Mouse (Mus musculus) neutrophil, adult 5-6 weeks (primary cell): ENCODE data around the gene Fam71a. TPM values are rescaled to one million over a fixed set of nuclear protein-coding genes. Genes with fewer than 3 reads are reported as not detected.

ENCODE experiments used
- ATAC-seq: fragments of 151-379, 151-347 bp; 2 replicates; pipeline ENCODE4 v1.8.0; 2017; ENCODE audit warnings: mild to moderate bottlenecking, moderate TSS enrichment; ENCODE audit not compliant: insufficient number of reproducible peaks, poor library complexity, low FRiP score, severe bottlenecking; ENCODE audit errors: extremely low read depth
- total RNA-seq: library from RNA; stranded (forward); fragments of 200-1000 nt; gene quantifications from 2 replicates; pipeline ENCODE4 v1.2.3, GENCODE M21; 2017

Fam71a gene
- 10.4 and 13.8 TPM in 2 replicates for total RNA-seq

DNA sequence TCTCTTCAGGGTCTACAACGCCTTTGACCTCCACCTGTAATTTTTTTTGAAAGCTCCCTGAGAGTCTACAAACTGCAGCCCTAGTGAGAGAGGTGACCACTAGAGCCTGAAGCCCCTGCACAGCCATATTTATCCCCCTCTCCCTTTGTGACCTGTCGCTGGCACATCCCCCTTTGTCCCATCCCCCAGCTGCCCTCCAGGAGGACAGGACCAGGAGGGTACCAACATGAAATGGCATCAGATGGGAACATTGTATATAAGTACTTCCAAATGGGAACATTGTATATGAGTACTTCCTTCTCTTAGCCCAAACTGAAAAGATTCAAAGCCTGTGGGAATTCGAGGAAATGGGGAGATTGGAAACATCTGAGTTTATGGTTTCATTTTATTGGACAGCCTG is at the start of gene Fam71a:
Gene Fam71a, minus strand, starts transcription at position 101 of the 400 bp plus-strand sequence.
- no peak for ATAC-seq

DNA sequence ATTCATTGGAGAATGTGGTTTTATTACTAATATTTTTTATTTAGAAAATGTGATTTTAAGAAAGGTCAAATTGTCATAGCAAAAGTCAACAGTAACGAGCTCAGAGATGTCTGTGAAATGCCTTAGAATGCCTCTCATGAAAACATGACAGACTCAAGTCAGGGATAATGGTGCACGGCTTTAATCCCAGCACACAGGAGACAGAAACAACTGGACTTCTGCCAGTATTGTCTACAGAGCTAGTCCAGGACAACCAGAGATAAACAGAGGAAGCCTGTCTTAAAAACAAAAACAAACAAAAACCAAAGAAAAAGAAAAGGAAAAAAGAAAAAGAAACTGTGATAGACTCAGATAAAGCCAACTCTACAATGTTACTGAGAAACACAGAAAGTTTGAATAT is 46.5 kb upstream of the Fam71a start:
- ATAC-seq: no peak

DNA sequence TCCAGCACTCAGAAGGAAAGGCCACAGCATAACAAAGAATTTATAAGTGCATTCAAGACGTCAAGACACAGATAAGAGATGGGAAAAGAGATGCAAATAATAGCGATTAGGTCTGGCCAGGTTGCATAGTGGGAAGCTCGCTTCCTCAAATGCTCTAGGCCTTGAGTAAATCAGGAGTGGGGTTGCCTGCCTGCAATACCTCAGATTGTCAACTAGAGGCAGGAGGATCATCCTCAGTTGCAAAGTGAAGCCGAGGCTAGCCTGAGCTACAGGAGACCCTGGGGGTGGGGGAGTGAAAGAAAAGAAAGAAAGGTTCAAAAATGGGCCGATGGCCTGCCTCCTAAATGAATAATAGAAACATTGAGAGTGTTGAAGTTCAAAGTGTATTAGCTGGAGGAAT is 41.2 kb upstream of the Fam71a start:
- ATAC-seq: no peak

DNA sequence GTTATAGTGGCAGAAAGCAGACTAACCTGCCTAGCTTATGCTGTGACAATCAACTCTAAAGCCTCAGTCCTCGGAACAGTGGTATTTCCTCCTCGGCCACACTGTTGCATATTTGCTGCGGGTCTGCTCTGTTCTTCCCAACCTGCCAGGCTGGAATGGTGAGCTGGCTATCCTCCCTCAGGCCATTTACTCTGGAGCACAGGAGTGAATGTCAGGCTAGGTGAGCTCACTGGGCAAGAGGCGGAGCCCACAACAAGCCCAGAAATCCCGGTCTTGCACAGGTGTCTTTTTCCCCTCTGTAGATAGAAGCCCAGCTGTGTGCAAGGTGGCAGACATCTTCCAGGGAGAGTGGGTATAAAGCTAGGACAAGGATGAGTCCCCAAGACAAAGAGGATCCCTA is 40.3 kb upstream of the Fam71a start:
- no peak for ATAC-seq

DNA sequence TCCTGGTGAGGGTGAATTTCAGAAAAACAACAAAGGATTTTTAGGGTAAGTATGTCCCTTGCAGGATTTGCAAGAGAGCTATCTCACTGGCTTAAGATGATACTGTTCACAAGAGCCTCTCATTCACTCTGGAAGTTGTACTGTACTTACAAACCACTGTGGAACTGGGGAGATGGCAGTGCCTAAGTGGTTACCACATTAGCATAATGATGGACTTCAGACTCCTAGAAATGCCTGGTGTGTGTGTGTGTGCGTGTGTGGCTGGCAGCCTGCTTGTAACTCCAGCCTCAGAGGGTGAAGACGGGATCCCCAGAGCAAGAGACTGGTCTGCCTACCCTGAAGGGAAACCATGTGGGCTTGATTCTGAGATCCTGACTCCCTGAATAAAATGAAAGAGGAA is 38.9 kb upstream of the Fam71a start:
- ATAC-seq: no peak

DNA sequence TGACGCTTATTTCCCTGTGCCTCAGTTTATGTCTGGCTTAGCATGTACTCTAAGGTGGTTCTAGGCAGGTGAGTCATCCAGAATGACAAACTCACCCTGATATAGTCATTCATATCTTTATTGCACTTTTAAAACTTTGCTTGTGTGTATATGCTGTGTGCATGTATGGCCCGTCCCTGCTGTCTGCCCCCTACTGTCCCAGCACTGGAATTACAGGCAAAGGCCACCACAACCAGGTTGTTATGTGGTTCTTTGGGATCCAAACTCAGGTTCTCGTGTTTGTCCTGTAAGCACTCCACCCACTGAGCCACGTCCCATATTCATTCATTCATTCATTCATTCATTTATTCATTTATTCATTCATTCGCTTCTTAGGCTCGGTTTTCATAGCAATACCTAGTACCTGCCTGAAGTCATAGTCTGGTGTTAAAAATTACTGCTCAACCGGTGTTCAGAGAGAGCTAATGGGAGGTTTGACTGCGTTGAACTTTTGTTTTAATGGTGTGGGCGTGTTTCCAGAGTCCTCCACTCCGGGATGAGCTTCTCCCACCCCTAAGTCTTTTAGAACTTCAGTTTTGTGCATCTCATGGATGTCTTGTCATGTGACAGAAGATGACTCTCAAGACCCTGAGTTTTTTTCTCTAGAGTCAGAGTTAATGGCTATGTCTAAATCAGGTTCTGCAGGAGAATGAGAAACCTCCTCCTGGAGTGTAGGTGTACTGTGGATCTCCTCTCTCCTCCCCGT is 37.8 kb upstream of the Fam71a start:
- no peak for ATAC-seq

DNA sequence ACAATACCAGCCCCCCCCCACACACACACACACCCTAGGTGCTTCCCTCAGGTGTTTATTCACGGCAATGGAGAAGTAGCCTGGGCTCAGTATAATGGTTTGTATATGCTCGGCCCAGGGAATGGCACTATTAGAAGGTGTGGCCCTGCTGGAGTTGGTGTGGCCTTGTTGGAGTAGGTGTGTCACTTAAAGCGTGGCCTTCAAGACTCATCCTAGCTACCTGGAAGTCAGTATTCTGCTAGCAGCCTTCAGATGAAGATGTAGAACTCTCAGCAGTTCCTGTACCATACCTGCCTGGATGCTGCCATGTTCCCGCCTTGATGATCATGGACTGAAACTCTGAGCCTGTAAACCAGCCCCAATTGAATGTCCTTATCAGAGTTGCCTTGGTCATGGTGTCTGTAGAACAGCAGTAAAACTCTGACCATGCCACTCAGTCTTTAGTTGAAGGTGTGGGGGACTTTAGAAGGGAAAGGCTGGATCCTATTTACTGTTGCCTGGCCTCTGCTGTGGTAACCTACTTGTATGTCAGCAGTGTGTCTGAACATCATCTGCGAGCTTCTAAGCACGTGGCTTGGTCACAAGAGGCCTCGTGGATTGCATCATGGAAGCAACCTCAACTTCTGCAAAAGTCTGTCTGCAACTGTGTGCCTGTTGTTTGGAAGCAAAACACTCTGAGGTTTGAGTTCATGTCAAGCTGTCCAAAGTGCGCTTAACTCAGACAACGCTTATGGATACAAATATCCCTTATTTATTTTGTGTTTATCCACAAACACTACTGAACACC is 36.4 kb upstream of the Fam71a start:
- ATAC-seq: peak; percentile 84

DNA sequence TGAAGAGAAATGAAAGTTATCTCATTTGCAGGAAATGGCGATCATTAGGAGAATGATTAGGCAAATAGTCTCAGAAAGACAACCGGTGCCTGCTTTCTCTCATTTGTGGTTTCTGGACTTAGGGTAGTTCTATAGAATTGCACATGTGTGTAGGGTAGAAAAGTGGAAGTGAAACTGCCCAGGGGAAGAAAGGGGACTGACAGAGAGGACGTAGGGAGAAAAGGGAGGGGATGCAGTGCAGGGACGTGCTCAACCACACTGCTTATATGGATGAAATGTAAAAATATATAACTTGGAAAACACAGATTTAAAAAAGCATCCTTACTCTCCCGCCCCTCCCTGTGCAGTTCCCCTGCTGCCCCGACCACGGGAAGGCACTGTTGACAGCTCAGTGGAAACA is 33.3 kb upstream of the Fam71a start:
- ATAC-seq: peak; percentile 44

DNA sequence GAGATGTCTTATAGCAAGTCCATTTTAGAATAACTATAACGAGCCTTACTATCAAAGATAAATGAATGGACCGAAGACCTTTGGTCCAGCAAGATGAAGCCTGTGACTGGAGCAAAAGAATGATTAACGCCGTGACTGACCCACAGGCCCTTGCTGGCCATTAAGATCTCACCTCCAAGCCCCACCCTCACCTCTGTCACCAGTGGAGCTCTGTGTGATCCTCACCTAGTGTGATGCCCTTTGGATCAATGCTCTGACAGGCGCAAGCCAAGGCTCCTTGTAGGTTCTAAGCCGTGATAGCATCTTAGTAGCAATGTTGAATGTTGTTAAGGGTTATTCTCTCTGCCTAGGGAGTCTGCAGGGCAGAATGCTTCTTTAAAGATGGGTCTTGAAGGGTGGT is 31.4 kb upstream of the Fam71a start:
- no peak for ATAC-seq

DNA sequence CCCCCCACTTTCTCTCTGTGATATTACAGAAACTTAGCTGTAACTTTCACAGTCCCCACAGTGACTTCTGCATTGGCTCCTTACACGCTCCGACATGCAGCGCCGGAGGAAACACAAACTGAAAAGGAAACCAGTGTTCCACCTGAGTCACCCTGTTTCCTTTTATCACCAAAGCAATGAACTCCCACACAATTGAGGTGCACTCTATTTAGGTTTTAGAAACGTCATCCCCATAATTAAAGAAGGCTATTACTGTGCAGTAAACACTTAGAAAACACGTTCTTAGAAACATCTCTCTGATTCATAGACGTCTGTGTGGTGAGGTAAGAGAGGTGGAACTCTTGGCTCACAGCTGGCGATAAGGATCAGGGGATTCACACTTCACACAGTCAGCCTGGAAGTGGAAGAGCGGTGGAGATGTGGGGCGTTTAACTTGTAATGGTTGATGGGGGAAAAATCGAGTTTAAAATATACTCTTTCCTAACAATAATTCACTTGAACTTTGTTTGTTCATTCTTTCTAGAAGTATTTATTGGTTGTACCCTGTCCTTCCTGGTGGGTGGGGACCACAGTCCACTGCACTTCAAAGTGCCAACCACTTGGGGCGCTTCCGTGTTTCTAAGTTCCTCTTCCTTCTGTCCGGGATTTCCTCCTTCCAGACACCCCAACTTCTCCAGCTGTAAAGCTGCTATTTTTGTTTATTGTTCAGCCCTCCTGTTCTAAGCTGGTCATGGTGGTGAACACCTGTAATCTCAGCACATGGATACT is 29.2 kb upstream of the Fam71a start:
- peak; percentile 82 for ATAC-seq

DNA sequence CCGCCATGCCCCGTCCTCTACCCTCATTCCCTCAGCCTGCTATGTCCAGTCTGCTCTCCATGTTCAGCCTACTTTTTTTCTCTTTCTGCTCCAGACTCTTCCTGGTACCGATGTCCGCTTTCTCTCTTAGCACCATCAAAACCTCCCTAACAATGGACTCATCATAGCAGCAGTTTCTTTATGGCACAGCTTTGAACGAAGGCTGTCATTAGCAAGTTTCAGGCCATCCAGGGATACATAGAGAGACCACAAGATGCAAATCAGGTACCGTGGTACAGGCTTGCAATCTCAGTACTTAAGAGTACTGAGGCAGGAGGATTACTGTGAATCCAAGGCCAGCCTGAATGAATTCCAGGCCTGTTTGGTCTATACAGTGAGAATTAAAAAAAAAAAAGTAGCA is 28.1 kb upstream of the Fam71a start:
- no peak for ATAC-seq

DNA sequence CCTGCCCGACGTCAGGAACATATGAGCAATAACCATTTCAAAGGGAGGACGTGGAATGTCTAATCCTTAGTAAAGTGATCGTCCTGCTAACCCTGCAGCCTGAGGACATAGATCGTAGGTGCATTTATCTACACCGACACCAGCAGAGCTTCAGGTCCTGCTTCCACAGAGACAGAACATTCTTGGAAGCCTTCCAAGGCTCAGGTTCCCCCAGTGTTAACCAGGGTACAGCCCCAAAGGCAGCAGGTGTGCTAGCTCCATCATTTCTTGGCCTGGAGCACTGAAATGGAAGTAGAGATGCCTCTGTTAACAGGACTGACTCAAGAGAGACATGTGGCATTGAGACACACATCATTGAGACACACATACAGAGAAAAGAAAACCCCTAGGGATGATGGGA is 27.6 kb upstream of the Fam71a start:
- no peak for ATAC-seq

DNA sequence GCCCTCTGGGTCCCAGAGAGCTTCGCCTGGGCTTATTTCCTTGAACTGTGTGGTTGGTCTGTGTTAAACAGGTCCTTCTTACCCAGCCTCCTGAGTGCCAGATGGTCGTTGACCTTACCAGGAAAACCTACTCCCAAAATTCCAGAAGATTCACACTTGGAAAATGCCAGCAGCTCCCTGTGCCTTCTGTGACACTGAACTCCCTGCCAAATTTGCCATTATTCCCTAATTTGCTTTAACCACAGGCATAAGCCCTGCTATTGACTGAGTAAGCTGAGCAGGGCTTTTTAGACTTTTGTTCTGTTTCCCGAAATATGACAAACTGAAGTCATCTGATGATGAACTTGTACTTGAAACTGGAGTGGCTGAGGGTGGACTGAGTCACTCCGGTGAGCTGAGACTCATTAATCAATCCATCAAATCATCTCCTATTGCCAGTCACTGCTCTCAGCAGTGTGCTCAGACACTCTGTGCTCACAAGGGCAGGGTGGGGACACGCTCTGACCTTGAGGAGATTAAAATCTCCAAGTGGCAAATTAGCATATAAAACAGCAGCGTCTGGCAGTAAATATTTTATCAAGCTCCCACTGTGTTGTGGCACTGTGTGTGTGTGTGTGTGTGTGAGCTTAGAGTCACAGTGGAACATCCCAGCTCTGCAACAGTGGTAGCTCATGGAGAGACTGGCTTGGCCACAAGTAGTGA is 25.2 kb upstream of the Fam71a start:
- ATAC-seq: no peak

DNA sequence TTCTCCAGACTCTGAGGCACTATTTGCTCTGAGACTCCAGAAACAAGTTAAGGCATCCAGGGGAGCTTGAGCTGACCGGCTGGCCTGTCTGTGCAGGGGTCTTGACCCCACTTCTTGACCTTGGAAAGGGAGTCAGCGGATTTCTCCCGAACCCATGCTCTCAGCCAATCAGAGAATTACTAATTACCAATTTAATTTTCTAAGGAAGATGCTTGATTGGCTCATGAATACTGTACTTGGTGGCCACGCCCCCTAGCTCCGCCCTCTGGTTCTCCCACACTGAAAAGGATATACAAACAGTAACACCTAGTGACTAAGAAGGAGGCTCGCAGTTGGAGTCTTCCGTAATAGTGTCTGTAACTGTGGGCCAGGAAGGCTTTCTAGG is 21.8 kb upstream of the Fam71a start:
- no peak for ATAC-seq

DNA sequence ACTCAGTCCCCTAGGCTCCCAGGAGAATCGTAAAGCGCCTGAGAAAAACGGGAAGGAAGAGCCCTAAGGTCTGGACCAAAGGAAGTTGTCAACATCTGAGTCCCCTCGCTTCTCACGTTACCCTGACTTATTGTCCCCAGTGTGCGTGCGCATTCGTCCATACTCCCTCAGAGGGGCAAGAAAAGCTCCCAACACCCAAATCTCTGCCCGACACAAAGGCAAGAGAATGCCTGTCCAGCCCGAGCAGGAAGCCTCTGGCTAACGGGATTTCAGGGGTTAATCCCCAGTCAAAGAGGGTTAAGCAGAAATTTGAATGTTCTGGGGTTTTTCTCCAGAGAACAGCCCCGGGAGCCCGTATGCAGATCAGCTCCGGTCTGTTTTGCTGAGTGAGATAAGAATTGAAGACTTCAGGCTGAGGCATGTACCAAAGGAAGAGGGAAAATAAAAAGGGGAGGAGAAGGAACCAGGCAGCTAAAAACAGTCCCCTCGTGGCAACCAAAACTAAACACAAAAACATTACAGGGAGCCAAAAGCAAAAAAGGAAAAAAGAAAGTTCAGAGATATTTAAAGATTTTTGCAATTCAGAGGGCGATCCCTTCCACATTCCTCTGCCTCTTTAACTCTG is 21.3 kb upstream of the Fam71a start:
- no peak for ATAC-seq

DNA sequence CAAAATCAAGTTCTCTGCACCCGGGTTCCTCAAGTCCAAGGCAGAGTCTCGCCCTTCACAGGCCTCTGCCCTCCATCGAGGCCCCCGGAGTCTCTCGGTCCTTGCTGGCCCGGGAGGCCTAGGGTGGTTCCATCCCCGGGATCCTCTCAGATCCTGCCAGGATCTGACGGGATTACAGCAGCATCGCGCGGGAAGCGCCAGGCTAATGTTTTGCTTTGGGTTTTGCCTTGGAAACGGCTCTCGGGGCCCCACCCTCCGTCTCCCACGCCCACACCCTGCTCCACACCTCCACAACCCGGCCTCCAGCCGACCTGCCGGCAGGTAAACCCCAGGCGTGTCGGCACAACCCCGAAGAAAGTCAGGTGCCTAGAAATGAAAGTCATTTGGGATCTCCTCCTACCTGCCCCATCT is 20.2 kb upstream of the Fam71a start:
- ATAC-seq: no peak

DNA sequence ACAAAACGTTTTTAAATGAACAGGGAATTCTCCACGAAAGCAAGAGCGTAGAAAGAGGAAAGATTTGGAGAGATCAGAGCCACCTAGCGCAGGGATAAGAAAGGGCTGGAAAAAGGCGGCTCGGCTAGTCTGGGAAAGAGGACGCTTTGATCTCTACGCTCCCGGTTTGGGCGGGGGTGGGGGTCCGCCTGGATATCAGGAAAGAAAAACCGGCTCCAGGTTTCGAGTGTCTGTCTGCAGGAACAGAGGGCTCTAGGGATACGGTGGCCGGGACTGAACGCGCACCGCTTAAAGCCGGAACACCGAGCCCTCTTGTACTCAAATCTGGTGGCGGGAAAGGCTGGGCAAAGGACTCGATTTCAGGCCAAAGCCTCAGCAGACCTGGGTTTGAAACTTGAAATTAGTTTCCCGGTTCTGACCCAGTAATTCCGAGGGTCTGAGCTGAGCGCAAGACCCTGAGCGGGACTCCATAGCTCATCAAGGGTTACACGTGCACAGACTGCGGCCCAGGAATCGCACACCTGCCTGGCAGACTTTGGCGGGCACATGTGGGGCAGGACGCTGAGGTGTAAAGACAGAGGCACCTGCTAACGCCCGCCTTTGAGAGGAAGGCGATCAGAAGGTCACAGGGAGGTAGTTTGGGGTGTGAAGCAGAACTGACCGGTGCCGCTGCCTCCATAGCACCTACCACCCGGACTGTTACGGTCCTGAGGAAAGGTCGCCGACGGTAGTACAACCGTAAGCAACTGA is 19.6 kb upstream of the Fam71a start:
- no peak for ATAC-seq
